Mouse (Mus musculus): ENCODE measurements at regions not wholly inside any gene's neighbourhood (a gene's known extent, or its start where the extent isn't known, plus 50 kb on each side); places are given as distances from the start of the nearest gene placed in this dataset.

DNA sequence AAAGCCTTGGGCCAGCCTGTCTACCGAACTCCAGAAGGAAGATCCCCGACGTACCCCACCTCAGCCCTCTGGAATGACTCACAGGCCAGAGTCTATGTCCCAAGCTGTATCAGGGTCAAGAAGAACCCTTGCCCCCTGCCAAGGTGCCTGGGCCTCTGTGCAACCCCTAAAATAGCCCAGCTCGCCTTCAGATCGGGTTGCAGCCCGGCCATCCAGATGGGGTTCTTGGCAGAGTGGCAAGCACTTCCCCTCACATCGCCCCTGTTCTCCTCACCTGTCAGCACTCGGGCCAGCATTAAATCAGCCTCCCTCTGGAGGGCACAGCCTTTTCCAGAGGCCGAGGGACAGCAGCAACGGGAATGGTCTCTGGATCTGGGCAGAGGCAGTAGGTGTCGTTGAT, 83.2 kb upstream of the Wnt4 start:
- Histone ChIP-seq H3K4me3 (ENCODE audit: low read depth, low read length) (no peak overlapping the region), H3K27ac (replicated peaks; ENCODE audit: low read depth, low read length) (no peak overlapping the region), H3K4me2 (ENCODE audit: low read depth, severe bottlenecking) (no peak overlapping the region), H3K36me3 (ENCODE audit: control insufficient read depth, insufficient read depth, low read length) (no peaks in the 10 kb centered on the region), H3K9ac (ENCODE audit: low read length) (no peak overlapping the region), H3K4me1 (ENCODE audit: control insufficient read depth, insufficient read depth, low read length) (peaks cover 18% of the 10 kb centered on the region), H3K9me3 (ENCODE audit: control insufficient read depth, low read length) (no peaks in the 10 kb centered on the region), H3K27me3 (ENCODE audit: control insufficient read depth, insufficient read depth, low read length) (no peaks in the 10 kb centered on the region)
- DNase-seq (ENCODE audit: low spot score) (no peak), ATAC-seq (ENCODE audit: insufficient number of reproducible peaks, low FRiP score, low TSS enrichment, low read depth) (no peak)
- 73% methylated on average over 11 of the region's 11 CpGs for WGBS

DNA sequence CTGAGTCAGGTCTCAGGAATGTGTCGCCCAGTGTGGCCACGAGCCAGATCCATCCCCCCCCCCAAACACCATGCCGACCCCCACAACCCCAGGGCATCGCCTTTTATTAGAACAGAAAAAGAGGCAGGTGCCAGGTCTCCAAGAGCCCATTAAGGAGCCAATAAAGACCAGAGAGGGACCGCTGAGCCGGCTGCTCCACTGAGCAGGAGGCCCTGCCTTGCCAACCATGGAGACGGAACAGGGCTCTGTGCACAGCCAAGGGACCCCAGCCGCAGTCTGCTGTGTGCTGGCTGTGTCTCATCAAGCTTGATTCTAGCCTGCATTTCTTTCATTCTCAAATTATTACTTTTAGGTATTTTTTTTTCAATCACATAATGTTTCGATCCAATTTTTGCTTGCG, 86.7 kb upstream of the Wnt4 start:
- WGBS = 57% methylated on average over 10 of the region's 10 CpGs
- no peaks in the 10 kb centered on the region for H3K36me3 ChIP-seq (ENCODE audit: control insufficient read depth, insufficient read depth, low read length)
- no peak overlapping the region for H3K4me3 ChIP-seq (ENCODE audit: low read depth, low read length)
- no peaks in the 10 kb centered on the region for H3K27me3 ChIP-seq (ENCODE audit: control insufficient read depth, insufficient read depth, low read length)
- no peak overlapping the region for H3K9ac ChIP-seq (ENCODE audit: low read length)
- DNase-seq (ENCODE audit: low spot score) (no peak), ATAC-seq (ENCODE audit: insufficient number of reproducible peaks, low FRiP score, low TSS enrichment, low read depth) (no peak)
- H3K4me2 ChIP-seq (ENCODE audit: low read depth, severe bottlenecking) = no peak overlapping the region
- peaks cover 14% of the 10 kb centered on the region for H3K4me1 ChIP-seq (ENCODE audit: control insufficient read depth, insufficient read depth, low read length)
- H3K9me3 ChIP-seq (ENCODE audit: control insufficient read depth, low read length) = no peaks in the 10 kb centered on the region
- H3K27ac ChIP-seq (replicated peaks; ENCODE audit: low read depth, low read length) = no peak overlapping the region

GRCm38 (mm10) chr4:137189801-137190200, 87.5 kb upstream of the Wnt4 start:
- ATAC-seq (ENCODE audit: insufficient number of reproducible peaks, low FRiP score, low TSS enrichment, low read depth) = no peak
- no peak for DNase-seq (ENCODE audit: low spot score)
- Histone ChIP-seq H3K36me3 (ENCODE audit: control insufficient read depth, insufficient read depth, low read length) (no peaks in the 10 kb centered on the region), H3K4me2 (ENCODE audit: low read depth, severe bottlenecking) (no peak overlapping the region), H3K27me3 (ENCODE audit: control insufficient read depth, insufficient read depth, low read length) (no peaks in the 10 kb centered on the region), H3K4me3 (ENCODE audit: low read depth, low read length) (no peak overlapping the region), H3K27ac (replicated peaks; ENCODE audit: low read depth, low read length) (no peak overlapping the region), H3K9me3 (ENCODE audit: control insufficient read depth, low read length) (no peaks in the 10 kb centered on the region), H3K9ac (ENCODE audit: low read length) (no peak overlapping the region), H3K4me1 (ENCODE audit: control insufficient read depth, insufficient read depth, low read length) (peaks cover 14% of the 10 kb centered on the region)
- WGBS = 94% methylated on average over 4 of the region's 4 CpGs

- DNase-seq (ENCODE audit: low spot score) = peak; percentile 54
- no peaks in the 10 kb centered on the region for H3K9me3 ChIP-seq (ENCODE audit: control insufficient read depth, low read length)
- 0 out of 2 replicates have a peak, but pooled peaks have one; percentile 23 for ATAC-seq (ENCODE audit: insufficient number of reproducible peaks, low FRiP score, low TSS enrichment, low read depth)
- 43% methylated on average over 6 of the region's 6 CpGs for WGBS
- H3K4me1 ChIP-seq (ENCODE audit: control insufficient read depth, insufficient read depth, low read length) = peaks cover 22% of the 10 kb centered on the region
- no peaks in the 10 kb centered on the region for H3K36me3 ChIP-seq (ENCODE audit: control insufficient read depth, insufficient read depth, low read length)
- H3K27ac ChIP-seq (replicated peaks; ENCODE audit: low read depth, low read length) = no peak overlapping the region
- H3K9ac ChIP-seq (ENCODE audit: low read length) = no peak overlapping the region
- H3K4me3 ChIP-seq (ENCODE audit: low read depth, low read length) = no peak overlapping the region
- H3K4me2 ChIP-seq (ENCODE audit: low read depth, severe bottlenecking) = no peak overlapping the region
- no peaks in the 10 kb centered on the region for H3K27me3 ChIP-seq (ENCODE audit: control insufficient read depth, insufficient read depth, low read length)
Measured at GRCm38 (mm10) chr4:137189058-137189457, 88.2 kb upstream of the Wnt4 start.

GRCm38 (mm10) chr4:137187592-137187991, 89.7 kb upstream of the Wnt4 start:
- no peak overlapping the region for H3K27ac ChIP-seq (replicated peaks; ENCODE audit: low read depth, low read length)
- WGBS = 68% methylated on average over 3 of the region's 3 CpGs
- peaks cover 31% of the 10 kb centered on the region for H3K4me1 ChIP-seq (ENCODE audit: control insufficient read depth, insufficient read depth, low read length)
- no peaks in the 10 kb centered on the region for H3K9me3 ChIP-seq (ENCODE audit: control insufficient read depth, low read length)
- no peaks in the 10 kb centered on the region for H3K36me3 ChIP-seq (ENCODE audit: control insufficient read depth, insufficient read depth, low read length)
- no peak overlapping the region for H3K4me3 ChIP-seq (ENCODE audit: low read depth, low read length)
- DNase-seq (ENCODE audit: low spot score) (no peak), ATAC-seq (ENCODE audit: insufficient number of reproducible peaks, low FRiP score, low TSS enrichment, low read depth) (no peak)
- no peak overlapping the region for H3K9ac ChIP-seq (ENCODE audit: low read length)
- no peak overlapping the region for H3K4me2 ChIP-seq (ENCODE audit: low read depth, severe bottlenecking)
- no peaks in the 10 kb centered on the region for H3K27me3 ChIP-seq (ENCODE audit: control insufficient read depth, insufficient read depth, low read length)

DNA sequence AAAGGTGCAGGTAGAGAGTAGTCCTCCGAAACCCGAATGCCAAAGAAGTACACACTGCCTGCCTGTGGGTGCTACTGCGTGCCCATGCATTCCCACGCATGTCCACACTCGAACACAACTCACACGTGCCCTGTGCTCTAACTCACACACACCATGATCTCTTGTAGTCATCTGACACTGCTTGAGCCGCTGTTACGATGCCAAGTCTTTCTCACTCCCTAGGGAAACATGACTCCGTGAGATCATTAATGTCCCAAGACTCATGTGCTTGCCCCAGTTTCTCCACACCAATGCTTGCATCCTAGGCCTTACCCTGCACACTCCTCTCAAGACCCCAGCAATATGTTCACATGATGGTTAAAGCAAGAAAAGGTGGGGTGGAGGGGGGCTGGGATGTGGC, 90.2 kb upstream of the Wnt4 start:
- H3K27me3 ChIP-seq (ENCODE audit: control insufficient read depth, insufficient read depth, low read length) = no peaks in the 10 kb centered on the region
- no peak for DNase-seq (ENCODE audit: low spot score)
- H3K36me3 ChIP-seq (ENCODE audit: control insufficient read depth, insufficient read depth, low read length) = no peaks in the 10 kb centered on the region
- peaks cover 32% of the 10 kb centered on the region for H3K4me1 ChIP-seq (ENCODE audit: control insufficient read depth, insufficient read depth, low read length)
- no peak for ATAC-seq (ENCODE audit: insufficient number of reproducible peaks, low FRiP score, low TSS enrichment, low read depth)
- H3K4me3 ChIP-seq (ENCODE audit: low read depth, low read length) = no peak overlapping the region
- H3K27ac ChIP-seq (replicated peaks; ENCODE audit: low read depth, low read length) = no peak overlapping the region
- no peak overlapping the region for H3K9ac ChIP-seq (ENCODE audit: low read length)
- WGBS = 84% methylated on average over 9 of the region's 9 CpGs
- no peak overlapping the region for H3K4me2 ChIP-seq (ENCODE audit: low read depth, severe bottlenecking)
- H3K9me3 ChIP-seq (ENCODE audit: control insufficient read depth, low read length) = no peaks in the 10 kb centered on the region

DNA sequence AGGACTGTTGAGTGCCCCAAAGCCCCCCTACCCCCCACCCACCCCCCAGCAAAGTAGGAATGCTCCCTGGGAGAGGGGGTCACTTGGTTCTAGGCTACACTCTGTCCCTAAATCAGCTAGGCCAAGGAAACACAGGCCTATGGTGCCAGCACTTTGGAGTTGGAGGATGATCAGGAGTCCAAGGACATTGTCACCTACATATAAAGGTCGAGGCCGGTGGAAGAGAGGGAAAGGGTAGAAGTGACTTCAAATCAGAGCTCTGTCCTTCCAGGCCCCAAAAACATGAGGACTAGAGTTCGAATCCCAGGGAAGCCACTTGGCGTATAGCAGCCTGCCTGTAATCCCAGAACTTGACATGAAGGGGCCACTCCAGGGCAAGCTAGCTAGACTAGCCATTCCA, 92.3 kb upstream of the Wnt4 start:
- 93% methylated on average over 4 of the region's 4 CpGs for WGBS
- Histone ChIP-seq H3K4me3 (ENCODE audit: low read depth, low read length) (no peak overlapping the region), H3K4me1 (ENCODE audit: control insufficient read depth, insufficient read depth, low read length) (peaks cover 24% of the 10 kb centered on the region), H3K36me3 (ENCODE audit: control insufficient read depth, insufficient read depth, low read length) (no peaks in the 10 kb centered on the region), H3K9me3 (ENCODE audit: control insufficient read depth, low read length) (no peaks in the 10 kb centered on the region), H3K9ac (ENCODE audit: low read length) (no peak overlapping the region), H3K4me2 (ENCODE audit: low read depth, severe bottlenecking) (no peak overlapping the region), H3K27me3 (ENCODE audit: control insufficient read depth, insufficient read depth, low read length) (no peaks in the 10 kb centered on the region), H3K27ac (replicated peaks; ENCODE audit: low read depth, low read length) (no peak overlapping the region)
- ATAC-seq (ENCODE audit: insufficient number of reproducible peaks, low FRiP score, low TSS enrichment, low read depth) (no peak), DNase-seq (ENCODE audit: low spot score) (no peak)

DNA sequence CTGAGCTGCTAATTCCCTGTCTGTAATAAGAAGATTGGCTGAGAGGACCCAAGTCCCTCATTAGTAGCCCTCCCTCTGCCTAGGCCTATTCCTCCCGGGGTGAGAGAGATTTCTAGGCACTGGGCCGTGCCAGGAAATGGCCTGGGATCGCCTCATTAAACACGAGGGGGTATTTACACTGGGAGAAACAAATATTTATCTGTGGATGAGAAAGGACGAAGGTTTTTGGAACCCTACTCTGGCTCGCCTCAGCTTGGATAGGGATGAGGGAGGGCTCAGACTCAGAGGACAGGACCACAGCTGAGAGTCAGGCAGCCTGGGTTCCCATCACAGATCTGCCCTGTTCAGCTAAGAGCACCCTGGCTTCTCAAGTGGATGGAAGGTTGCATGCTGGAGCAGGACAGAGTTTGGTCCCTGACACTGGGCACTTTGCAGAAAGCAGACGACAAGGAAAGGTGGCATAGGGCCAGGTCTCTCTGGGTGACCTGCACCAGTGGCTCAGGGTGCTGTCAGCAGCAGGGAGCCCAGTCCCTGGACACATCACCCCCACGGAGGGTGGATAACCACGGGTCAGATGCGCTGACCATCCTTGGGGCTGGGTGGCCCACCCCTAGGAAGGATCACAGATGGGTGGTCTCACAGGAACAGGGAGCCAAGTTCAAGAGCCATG, 94.0 kb upstream of the Wnt4 start:
- H3K9me3 ChIP-seq (ENCODE audit: control insufficient read depth, low read length) = no peaks in the 10 kb centered on the region
- H3K4me1 ChIP-seq (ENCODE audit: control insufficient read depth, insufficient read depth, low read length) = peaks cover 18% of the 10 kb centered on the region
- no peak overlapping the region for H3K27ac ChIP-seq (replicated peaks; ENCODE audit: low read depth, low read length)
- H3K36me3 ChIP-seq (ENCODE audit: control insufficient read depth, insufficient read depth, low read length) = no peaks in the 10 kb centered on the region
- no peak overlapping the region for H3K9ac ChIP-seq (ENCODE audit: low read length)
- DNase-seq (ENCODE audit: low spot score) (no peak), ATAC-seq (ENCODE audit: insufficient number of reproducible peaks, low FRiP score, low TSS enrichment, low read depth) (no peak)
- H3K27me3 ChIP-seq (ENCODE audit: control insufficient read depth, insufficient read depth, low read length) = no peaks in the 10 kb centered on the region
- H3K4me2 ChIP-seq (ENCODE audit: low read depth, severe bottlenecking) = no peak overlapping the region
- H3K4me3 ChIP-seq (ENCODE audit: low read depth, low read length) = no peak overlapping the region
- WGBS = 66% methylated on average over 10 of the region's 10 CpGs

DNA sequence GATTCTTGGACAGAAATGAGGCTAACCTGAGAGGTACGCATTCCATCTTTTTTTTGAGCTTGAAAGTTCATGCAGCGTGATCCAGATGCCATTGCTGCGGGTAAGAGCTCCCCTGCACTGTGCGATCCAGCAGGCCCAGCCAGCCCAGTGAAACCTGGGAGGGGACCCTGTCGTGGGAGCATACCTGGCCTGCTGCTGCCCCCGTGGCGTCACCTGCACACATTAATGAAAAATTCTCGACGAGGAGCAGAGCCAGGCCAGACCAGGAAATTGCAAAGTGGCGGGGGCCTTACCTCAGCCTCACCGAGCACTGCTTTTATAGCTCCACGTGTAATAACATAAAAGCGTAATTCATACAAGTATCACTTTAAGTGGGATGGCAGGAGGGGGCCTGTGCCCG, 94.7 kb upstream of the Wnt4 start:
- H3K36me3 ChIP-seq (ENCODE audit: control insufficient read depth, insufficient read depth, low read length) = no peaks in the 10 kb centered on the region
- H3K9ac ChIP-seq (ENCODE audit: low read length) = no peak overlapping the region
- no peak overlapping the region for H3K4me2 ChIP-seq (ENCODE audit: low read depth, severe bottlenecking)
- H3K9me3 ChIP-seq (ENCODE audit: control insufficient read depth, low read length) = no peaks in the 10 kb centered on the region
- no peak overlapping the region; the same call in 1 of the 2 replicates for H3K27ac ChIP-seq (replicated peaks; ENCODE audit: low read depth, low read length)
- H3K27me3 ChIP-seq (ENCODE audit: control insufficient read depth, insufficient read depth, low read length) = no peaks in the 10 kb centered on the region
- peaks cover 18% of the 10 kb centered on the region for H3K4me1 ChIP-seq (ENCODE audit: control insufficient read depth, insufficient read depth, low read length)
- ATAC-seq (ENCODE audit: insufficient number of reproducible peaks, low FRiP score, low TSS enrichment, low read depth) = 0 out of 2 replicates have a peak, but pooled peaks have one; percentile 14
- H3K4me3 ChIP-seq (ENCODE audit: low read depth, low read length) = no peak overlapping the region
- WGBS = 66% methylated on average over 14 of the region's 14 CpGs
- DNase-seq (ENCODE audit: low spot score) = no peak
